Mouse (Mus musculus): ENCODE results near the gene Gm20388. TPM values are rescaled to one million over a fixed set of nuclear protein-coding genes. Genes with fewer than 3 reads are reported as not detected.
"Not testable (repeated sequence)": the region's sequence is repeated elsewhere in the genome, so short reads cannot be mapped to it uniquely, and the experiment has no call there.

Gm20388 gene
- total RNA-seq, 2 experiments from 2014 or later: 1.3 to 8.5 TPM

- DNase-seq (ENCODE audit: low spot score in 2 of 2): no peak
Observed at GRCm38 (mm10) chr8:122620446-122620845, 2709.8 kb downstream of the Gm20388 start.

GRCm38 (mm10) chr8:122622727-122623126 lies 2712.1 kb downstream of the Gm20388 start, which contains the start of gene Pabpn1l:
TSS of gene Pabpn1l (minus strand) at chr8:122622739.
- no peak for DNase-seq (ENCODE audit: low spot score in 2 of 2)

GRCm38 (mm10) chr8:122623844-122624642 lies 2713.4 kb downstream of the Gm20388 start:
- DNase-seq (ENCODE audit: low spot score in 2 of 2): no peak

GRCm38 (mm10) chr8:122624653-122625052 lies 2714.0 kb downstream of the Gm20388 start:
- no peak for DNase-seq (ENCODE audit: low spot score in 2 of 2)

GRCm38 (mm10) chr8:122625811-122626210 lies 2715.2 kb downstream of the Gm20388 start:
- no peak for DNase-seq (ENCODE audit: low spot score in 2 of 2)

GRCm38 (mm10) chr8:122626896-122627295 lies 2716.3 kb downstream of the Gm20388 start:
- no peak for DNase-seq (ENCODE audit: low spot score in 2 of 2)

- no peak for DNase-seq (ENCODE audit: low spot score in 2 of 2)
Observed at GRCm38 (mm10) chr8:122629388-122629787, 2718.7 kb downstream of the Gm20388 start.

- DNase-seq (ENCODE audit: low spot score in 2 of 2): no peak
Observed at GRCm38 (mm10) chr8:122630696-122631095, 2720.1 kb downstream of the Gm20388 start.

- not testable (repeated sequence) for DNase-seq (ENCODE audit: low spot score in 2 of 2)
Observed at GRCm38 (mm10) chr8:122632134-122632533, 2721.5 kb downstream of the Gm20388 start.

- no peak for DNase-seq (ENCODE audit: low spot score in 2 of 2)
Observed at GRCm38 (mm10) chr8:122633205-122633604, 2722.6 kb downstream of the Gm20388 start.

- no peak for DNase-seq (ENCODE audit: low spot score in 2 of 2)
Observed at GRCm38 (mm10) chr8:122635878-122636802, 2725.5 kb downstream of the Gm20388 start.

GRCm38 (mm10) chr8:122636803-122637175 lies 2726.1 kb downstream of the Gm20388 start:
- DNase-seq (ENCODE audit: low spot score in 2 of 2): no peak

- no peak for DNase-seq (ENCODE audit: low spot score in 2 of 2)
Observed at GRCm38 (mm10) chr8:122637230-122637629, 2726.6 kb downstream of the Gm20388 start.

- DNase-seq (ENCODE audit: low spot score in 2 of 2): no peak
Observed at GRCm38 (mm10) chr8:122638601-122639000, 2728.0 kb downstream of the Gm20388 start.

- DNase-seq (ENCODE audit: low spot score in 2 of 2): no peak
Observed at GRCm38 (mm10) chr8:122639521-122640248, 2729.0 kb downstream of the Gm20388 start.

- no peak for DNase-seq (ENCODE audit: low spot score in 2 of 2)
Observed at GRCm38 (mm10) chr8:122640825-122641224, 2730.2 kb downstream of the Gm20388 start.

GRCm38 (mm10) chr8:122641406-122641805 lies 2730.8 kb downstream of the Gm20388 start:
- DNase-seq (ENCODE audit: low spot score in 2 of 2): no peak

- peak; percentile 53 to 69 for DNase-seq (ENCODE audit: low spot score in 2 of 2)
Observed at GRCm38 (mm10) chr8:122642071-122642470, 2731.4 kb downstream of the Gm20388 start.

- DNase-seq (ENCODE audit: low spot score in 2 of 2): peak in 1 of 2 experiments; percentile 32
Observed at GRCm38 (mm10) chr8:122644175-122644954, 2733.7 kb downstream of the Gm20388 start.

- no peak for DNase-seq (ENCODE audit: low spot score in 2 of 2)
Observed at GRCm38 (mm10) chr8:122646337-122646736, 2735.7 kb downstream of the Gm20388 start.

Data from adrenal gland, adult 18-20 months (tissue).